Mouse (Mus musculus): ENCODE measurements around the gene Slc7a5. TPM values are rescaled to one million over a fixed set of nuclear protein-coding genes. Genes with fewer than 3 reads are reported as not detected.
A peak's percentile ranks its signal among the peaks of the same experiment; 100 is the strongest.

The Slc7a5 gene
- polyA plus RNA-seq, 1 experiment: 104 TPM

DNA sequence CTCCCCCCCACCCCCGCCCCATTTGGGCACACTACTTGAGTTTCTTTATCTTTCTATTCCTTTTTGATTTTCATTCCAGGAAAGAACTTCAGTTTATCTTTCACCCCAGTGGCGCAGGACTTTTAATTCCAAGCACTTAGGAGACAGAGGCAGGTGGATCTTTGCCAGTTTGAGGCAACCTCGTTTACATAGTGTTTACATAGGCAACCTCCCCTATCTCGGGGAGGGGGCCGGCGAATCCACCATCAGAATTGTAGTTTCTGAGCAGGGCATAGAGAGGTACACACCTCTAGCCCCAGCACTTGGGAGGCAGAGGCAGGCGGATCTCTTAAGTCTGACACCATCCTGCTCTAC, 44.1 kb upstream of the Slc7a5 start:
- Histone ChIP-seq H3K36me3 (ENCODE audit: control insufficient read depth, insufficient read depth, low read length) (no peaks in the 10 kb centered on the region), H3K27ac (ENCODE audit: control insufficient read depth, insufficient read depth, low read depth, low read length) (peak overlapping the region; percentile 100), H3K4me1 (ENCODE audit: control insufficient read depth, insufficient read depth, low read length) (peaks cover 29% of the 10 kb centered on the region), H3K4me3 (ENCODE audit: control insufficient read depth, low read depth, low read length) (peak overlapping the region; percentile 96), H3K27me3 (ENCODE audit: control insufficient read depth, insufficient read depth, low read length) (no peaks in the 10 kb centered on the region)
- TF ChIP-seq CTCF (IDR thresholded peaks at IDR 0.05; ENCODE audit: control insufficient read depth, insufficient read depth, insufficient replicate concordance, low read depth, low read length): no peak
- TF ChIP-seq POLR2A (IDR thresholded peaks at IDR 0.05; ENCODE audit: control insufficient read depth, low read depth, low read length): no peak

DNA sequence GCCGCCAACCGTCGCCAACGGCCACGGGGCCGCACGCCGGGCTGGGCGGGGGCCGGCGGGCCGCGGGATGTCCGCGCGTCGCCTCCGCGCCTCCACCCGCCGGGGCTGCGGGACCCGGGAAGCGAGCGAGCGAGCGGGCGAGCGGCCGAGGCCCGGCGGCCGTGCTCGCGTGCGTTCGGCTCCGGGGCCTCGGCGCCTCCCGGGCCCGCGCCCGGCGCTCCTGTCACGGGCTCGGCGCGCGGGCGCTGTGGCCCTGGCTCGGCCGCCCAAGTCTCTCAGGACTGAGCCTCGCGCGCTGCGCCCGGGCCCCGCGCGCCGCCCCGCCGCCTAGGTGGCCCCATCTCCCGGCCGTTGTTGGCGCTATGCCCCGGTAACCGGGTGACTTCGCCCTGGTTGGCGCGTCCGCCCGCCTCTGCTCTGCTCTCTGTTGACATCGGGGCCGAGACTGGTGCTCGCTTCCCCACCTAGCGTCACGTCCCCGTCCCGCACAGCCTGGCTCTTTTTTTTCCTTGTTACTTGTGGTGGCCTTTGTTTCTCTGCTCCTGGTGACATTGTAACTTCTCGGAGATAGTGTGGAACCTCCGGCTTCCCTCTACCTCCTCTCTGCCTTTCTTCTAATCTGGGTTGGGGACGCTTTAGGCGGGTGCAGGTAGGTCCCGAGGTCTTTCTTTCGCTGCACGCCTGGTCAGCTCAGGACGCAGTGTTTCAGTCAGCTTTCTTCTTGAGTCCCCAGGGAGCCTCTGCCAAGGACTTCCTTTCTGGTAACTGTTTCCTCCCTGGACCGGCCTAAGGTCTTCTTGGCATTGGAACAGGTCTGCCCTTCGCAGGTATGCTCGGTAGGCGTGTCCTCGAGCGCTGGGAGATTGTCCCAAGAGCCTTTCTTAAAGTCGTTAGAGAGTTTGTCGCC, 43.5 kb upstream of the Slc7a5 start:
- no peaks in the 10 kb centered on the region for H3K27me3 ChIP-seq (ENCODE audit: control insufficient read depth, insufficient read depth, low read length)
- peak overlapping the region; percentile 100 for H3K27ac ChIP-seq (ENCODE audit: control insufficient read depth, insufficient read depth, low read depth, low read length)
- peak overlapping the region; percentile 96 for H3K4me3 ChIP-seq (ENCODE audit: control insufficient read depth, low read depth, low read length)
- no peaks in the 10 kb centered on the region for H3K36me3 ChIP-seq (ENCODE audit: control insufficient read depth, insufficient read depth, low read length)
- TF ChIP-seq POLR2A (IDR thresholded peaks at IDR 0.05; ENCODE audit: control insufficient read depth, low read depth, low read length) (0 out of 2 replicates have a peak, but pooled peaks have one; percentile 59), CTCF (IDR thresholded peaks at IDR 0.05; ENCODE audit: control insufficient read depth, insufficient read depth, insufficient replicate concordance, low read depth, low read length) (no peak)
- peaks cover 29% of the 10 kb centered on the region for H3K4me1 ChIP-seq (ENCODE audit: control insufficient read depth, insufficient read depth, low read length)

DNA sequence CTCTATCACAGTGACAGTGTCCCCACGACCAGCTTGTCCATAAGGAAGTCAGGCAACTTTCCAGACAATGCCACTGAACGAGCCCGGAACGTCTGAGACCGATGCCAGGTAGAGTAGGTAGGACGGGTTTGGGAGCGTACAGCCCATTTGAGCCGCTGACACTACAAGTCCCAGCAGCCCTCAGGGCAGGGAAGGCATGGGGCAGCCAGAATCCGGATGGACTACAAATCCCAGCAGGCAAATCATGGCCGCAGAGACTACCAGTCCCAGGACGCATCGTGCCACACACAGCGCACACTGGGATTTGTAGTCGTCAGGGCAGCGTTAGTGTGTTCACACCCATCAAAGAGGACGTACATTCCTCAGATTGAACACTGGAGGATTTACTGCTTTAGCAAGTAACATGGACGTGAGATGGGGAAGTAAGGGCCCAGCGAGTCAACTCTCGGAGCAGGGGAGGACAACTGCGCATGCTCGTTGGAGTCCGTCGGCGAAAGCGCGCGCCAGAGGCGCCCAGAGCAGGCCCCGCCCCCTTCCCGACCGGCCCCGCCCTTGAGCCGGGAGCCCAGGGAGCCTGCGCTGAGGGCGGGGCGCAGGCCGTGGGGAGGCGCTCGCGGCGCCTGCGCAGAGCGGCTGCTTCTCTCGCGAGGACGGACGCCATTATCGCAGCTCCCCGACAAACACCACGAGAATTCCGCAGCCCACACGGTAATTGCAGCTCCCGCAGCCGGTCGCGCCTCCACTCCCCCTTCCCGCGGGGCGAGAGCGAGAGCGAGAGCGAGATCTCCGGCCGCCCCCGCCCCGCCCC, 42.7 kb upstream of the Slc7a5 start:
- no peaks in the 10 kb centered on the region for H3K36me3 ChIP-seq (ENCODE audit: control insufficient read depth, insufficient read depth, low read length)
- peaks cover 27% of the 10 kb centered on the region for H3K4me1 ChIP-seq (ENCODE audit: control insufficient read depth, insufficient read depth, low read length)
- peak overlapping the region; percentile 96 for H3K4me3 ChIP-seq (ENCODE audit: control insufficient read depth, low read depth, low read length)
- H3K27me3 ChIP-seq (ENCODE audit: control insufficient read depth, insufficient read depth, low read length): no peaks in the 10 kb centered on the region
- peak overlapping the region; percentile 100 for H3K27ac ChIP-seq (ENCODE audit: control insufficient read depth, insufficient read depth, low read depth, low read length)
- TF ChIP-seq POLR2A (IDR thresholded peaks at IDR 0.05; ENCODE audit: control insufficient read depth, low read depth, low read length) (peak; percentile 64; the same call in 1 of the 2 replicates), CTCF (IDR thresholded peaks at IDR 0.05; ENCODE audit: control insufficient read depth, insufficient read depth, insufficient replicate concordance, low read depth, low read length) (no peak)

DNA sequence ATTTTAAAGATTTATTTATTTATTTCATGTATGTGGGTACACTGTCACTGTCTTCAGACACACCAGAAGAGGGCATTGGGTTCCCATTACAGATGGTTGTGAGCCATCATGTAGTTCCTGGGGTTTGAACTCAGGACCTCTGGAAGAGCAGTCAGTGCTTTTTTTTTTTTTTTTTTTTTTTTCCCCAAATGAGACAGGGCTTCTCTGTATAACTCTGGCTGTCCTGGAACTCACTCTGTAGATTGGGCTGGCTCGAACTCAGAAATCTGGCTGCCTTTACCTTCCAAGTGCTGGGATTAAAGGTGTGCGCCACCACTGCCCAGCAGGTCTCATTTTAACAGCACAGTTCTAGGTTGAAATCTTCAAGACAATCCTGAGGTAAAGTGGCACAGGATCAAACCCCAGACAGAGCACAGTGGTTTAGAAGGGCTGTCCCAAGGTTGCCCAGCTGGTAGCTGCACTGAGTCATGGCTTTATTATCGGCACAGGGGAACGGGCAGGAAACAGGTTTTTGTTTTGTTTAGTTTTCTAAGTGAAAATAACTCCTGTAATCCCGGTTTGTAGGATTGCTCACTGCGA, 41.8 kb upstream of the Slc7a5 start, which contains the start of gene Banp:
Gene Banp, plus strand, starts transcription at position 529 of the 579 bp plus-strand sequence.
- Histone ChIP-seq H3K27ac (ENCODE audit: control insufficient read depth, insufficient read depth, low read depth, low read length) (peak within 1 kb of the TSS; percentile 100), H3K36me3 (ENCODE audit: control insufficient read depth, insufficient read depth, low read length) (no peaks in the 10 kb centered on the region), H3K4me1 (ENCODE audit: control insufficient read depth, insufficient read depth, low read length) (peaks cover 27% of the 10 kb centered on the region), H3K4me3 (ENCODE audit: control insufficient read depth, low read depth, low read length) (peak within 1 kb of the TSS; percentile 96), H3K27me3 (ENCODE audit: control insufficient read depth, insufficient read depth, low read length) (no peaks in the 10 kb centered on the region)
- TF ChIP-seq POLR2A (IDR thresholded peaks at IDR 0.05; ENCODE audit: control insufficient read depth, low read depth, low read length) (no peak), CTCF (IDR thresholded peaks at IDR 0.05; ENCODE audit: control insufficient read depth, insufficient read depth, insufficient replicate concordance, low read depth, low read length) (no peak)

DNA sequence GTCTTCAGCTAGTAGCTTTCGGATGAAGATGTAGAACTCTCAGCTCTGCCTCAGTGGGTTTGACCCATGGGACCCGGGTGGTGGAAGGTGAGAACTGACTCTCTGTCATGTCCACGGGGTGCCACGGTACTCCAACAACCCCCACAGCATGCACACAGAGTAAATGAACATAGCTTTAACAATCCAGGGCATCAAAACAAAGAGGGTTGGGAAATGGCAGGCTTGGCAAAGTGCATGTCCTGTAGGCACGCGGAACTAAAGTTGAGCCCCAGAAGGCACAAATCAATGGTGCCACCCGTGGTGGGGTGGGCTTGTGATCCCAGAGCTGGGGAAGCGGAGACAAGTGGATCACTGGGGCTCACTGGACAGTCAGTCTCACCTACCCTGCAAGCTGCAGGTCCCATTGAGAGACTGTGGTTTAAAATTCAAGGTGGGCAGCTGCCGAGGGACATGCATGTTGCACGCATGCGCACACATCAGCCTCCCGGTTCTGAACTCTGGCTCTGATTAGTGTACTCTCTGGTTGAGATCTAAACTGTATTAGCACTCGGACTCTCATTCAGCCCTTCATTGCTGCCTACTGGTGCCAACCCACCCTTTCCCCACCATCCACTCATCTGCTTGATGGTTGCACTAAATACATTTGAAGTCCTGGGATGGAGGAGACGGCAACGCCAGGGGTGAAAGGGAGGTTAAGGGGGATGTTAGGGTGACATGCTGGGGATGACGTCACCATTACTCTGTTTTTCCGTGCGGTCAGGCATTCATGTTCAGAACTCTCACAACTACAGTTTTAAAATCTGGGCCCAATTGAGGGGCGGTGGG, 41.0 kb upstream of the Slc7a5 start:
- H3K36me3 ChIP-seq (ENCODE audit: control insufficient read depth, insufficient read depth, low read length): no peaks in the 10 kb centered on the region
- H3K27me3 ChIP-seq (ENCODE audit: control insufficient read depth, insufficient read depth, low read length): no peaks in the 10 kb centered on the region
- no peak overlapping the region for H3K27ac ChIP-seq (ENCODE audit: control insufficient read depth, insufficient read depth, low read depth, low read length)
- H3K4me1 ChIP-seq (ENCODE audit: control insufficient read depth, insufficient read depth, low read length): peaks cover 27% of the 10 kb centered on the region
- no peak overlapping the region; the same call in 1 of the 2 replicates for H3K4me3 ChIP-seq (ENCODE audit: control insufficient read depth, low read depth, low read length)
- TF ChIP-seq POLR2A (IDR thresholded peaks at IDR 0.05; ENCODE audit: control insufficient read depth, low read depth, low read length) (no peak), CTCF (IDR thresholded peaks at IDR 0.05; ENCODE audit: control insufficient read depth, insufficient read depth, insufficient replicate concordance, low read depth, low read length) (no peak)

DNA sequence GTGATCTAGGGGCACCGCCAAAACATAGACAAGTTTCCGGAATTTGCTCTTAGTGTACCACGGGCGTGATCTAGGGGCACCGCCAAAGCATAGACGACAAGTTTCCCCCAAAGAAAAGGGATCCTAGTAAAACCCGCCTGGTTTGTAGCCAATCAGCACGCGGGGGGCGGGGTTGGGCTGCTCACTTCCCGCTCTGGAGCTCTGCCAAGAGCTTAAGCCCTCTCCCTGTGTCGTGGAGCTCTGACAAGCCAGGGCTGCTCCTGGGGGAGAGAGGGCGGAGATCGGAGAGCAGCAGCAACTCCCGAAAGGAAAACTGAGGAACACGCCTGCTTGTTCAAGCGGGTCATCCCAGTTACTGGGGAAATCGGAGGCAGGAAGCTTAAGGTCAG, 40.3 kb upstream of the Slc7a5 start:
- TF ChIP-seq POLR2A (IDR thresholded peaks at IDR 0.05; ENCODE audit: control insufficient read depth, low read depth, low read length) (no peak), CTCF (IDR thresholded peaks at IDR 0.05; ENCODE audit: control insufficient read depth, insufficient read depth, insufficient replicate concordance, low read depth, low read length) (no peak)
- H3K36me3 ChIP-seq (ENCODE audit: control insufficient read depth, insufficient read depth, low read length): no peaks in the 10 kb centered on the region
- H3K4me1 ChIP-seq (ENCODE audit: control insufficient read depth, insufficient read depth, low read length): peaks cover 27% of the 10 kb centered on the region
- peak overlapping the region; percentile 19 for H3K4me3 ChIP-seq (ENCODE audit: control insufficient read depth, low read depth, low read length)
- H3K27me3 ChIP-seq (ENCODE audit: control insufficient read depth, insufficient read depth, low read length): no peaks in the 10 kb centered on the region
- H3K27ac ChIP-seq (ENCODE audit: control insufficient read depth, insufficient read depth, low read depth, low read length): no peak overlapping the region

Data from testis, adult 2 months (tissue).